Mouse (Mus musculus) urinary bladder, postnatal 14 days (tissue): Measurements from ENCODE around the gene Sult1a1.

Source experiments
- DNase-seq: peaks from one replicate; pipeline ENCODE4 v3.0.0; 2021; ENCODE audit warnings: low spot score

Gene Sult1a1

DNA sequence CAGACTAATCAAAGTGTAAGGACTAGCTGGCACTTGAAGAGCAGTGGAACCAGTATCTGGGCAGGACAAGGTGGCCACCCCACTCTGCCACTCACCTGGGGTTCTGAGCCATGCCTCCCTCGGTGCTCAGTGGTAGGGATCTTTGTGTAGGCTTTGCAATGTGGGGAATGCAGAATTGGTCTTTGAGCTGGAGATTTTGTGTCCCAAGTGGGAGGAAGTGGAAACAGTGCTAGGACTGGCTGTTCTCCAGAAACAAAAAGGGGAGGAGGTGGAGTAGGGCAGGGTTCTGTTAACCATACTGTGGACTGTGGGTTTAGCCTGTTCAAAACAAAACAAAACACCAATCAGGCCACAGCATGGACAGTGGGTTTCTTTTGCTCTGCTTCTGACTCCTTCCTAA lies at the start of gene Sult1a1:
Sult1a1 (minus strand) TSS at position 226 of the 400 bp plus-strand sequence.
- peak; percentile 57 for DNase-seq

- no peak for DNase-seq
These were observed 49.4 kb upstream of the Sult1a1 start for GRCm38 (mm10) chr7:126725667-126726066.

DNA sequence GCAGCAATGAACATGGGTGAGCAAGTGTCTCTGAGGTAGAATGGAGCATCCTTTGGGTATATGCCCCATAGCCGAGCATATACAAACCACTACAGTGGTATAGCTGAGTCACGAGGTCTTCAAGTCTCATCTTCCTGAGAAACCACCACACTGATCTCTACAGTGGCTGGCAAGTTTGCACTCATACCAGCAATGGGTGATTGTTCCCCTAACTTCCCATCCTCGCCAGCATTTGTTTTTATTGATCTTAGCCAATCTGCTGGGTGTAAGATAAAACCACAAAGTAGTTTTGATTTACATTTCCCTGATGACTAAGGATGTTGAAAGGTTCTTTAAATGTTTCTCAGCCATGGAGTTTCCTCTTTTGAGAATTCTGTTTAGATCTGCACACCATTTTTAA lies 48.8 kb upstream of the Sult1a1 start:
- no peak for DNase-seq

GRCm38 (mm10) chr7:126721635-126722034 lies 45.4 kb upstream of the Sult1a1 start:
- DNase-seq, result no peak

DNA sequence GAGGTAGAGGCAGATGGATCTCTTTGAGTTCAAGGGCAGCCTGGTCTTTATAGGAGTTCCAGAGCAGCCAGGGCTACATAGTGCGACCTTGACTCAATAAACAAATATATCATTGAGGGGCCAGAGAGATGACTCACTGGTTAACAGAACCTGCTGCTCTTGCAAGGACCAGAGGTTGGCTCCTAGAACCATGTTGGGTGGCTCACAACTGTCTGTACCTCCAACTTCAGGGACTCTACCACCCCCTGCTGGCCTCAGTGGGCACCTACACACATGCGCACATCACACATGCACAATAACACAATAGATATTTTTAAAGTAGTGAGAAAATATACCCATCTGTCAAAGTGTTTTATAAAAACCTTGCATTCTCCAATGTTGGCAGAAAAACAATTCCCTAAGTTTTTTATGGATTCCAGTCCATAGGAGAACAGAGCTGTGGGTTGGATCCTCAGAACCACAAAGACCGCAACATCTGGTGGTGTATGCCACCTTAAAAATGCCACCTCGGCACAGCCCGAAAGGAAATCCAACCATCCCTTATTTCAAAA lies 42.6 kb upstream of the Sult1a1 start:
- DNase-seq, result no peak

GRCm38 (mm10) chr7:126717566-126717965 lies 41.3 kb upstream of the Sult1a1 start:
- DNase-seq, result no peak

DNA sequence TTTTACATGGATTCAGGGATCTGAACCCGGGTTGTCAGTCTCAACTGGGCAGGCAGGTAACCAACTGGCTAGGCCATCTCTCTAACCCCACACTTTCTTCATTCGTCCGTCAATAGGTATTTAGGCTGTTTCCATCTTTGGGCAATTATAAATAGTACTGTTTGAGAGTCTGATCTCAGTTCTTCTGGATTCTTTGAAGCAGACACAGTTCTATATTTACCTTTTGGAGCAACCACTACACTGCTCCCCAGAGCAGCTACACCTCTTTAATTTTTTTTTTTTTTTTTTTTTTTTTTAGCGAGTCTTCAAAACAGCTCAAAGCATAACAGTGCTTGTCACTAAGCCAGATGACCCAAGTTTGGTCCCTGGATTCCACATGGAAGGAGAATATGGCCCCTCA lies 39.4 kb upstream of the Sult1a1 start:
- no peak for DNase-seq

- DNase-seq, result no peak
These were observed 35.7 kb upstream of the Sult1a1 start for GRCm38 (mm10) chr7:126711910-126712309.

GRCm38 (mm10) chr7:126710266-126710665 lies 34.0 kb upstream of the Sult1a1 start:
- DNase-seq, result no peak

GRCm38 (mm10) chr7:126708175-126708952 lies 32.1 kb upstream of the Sult1a1 start:
- no peak for DNase-seq

DNA sequence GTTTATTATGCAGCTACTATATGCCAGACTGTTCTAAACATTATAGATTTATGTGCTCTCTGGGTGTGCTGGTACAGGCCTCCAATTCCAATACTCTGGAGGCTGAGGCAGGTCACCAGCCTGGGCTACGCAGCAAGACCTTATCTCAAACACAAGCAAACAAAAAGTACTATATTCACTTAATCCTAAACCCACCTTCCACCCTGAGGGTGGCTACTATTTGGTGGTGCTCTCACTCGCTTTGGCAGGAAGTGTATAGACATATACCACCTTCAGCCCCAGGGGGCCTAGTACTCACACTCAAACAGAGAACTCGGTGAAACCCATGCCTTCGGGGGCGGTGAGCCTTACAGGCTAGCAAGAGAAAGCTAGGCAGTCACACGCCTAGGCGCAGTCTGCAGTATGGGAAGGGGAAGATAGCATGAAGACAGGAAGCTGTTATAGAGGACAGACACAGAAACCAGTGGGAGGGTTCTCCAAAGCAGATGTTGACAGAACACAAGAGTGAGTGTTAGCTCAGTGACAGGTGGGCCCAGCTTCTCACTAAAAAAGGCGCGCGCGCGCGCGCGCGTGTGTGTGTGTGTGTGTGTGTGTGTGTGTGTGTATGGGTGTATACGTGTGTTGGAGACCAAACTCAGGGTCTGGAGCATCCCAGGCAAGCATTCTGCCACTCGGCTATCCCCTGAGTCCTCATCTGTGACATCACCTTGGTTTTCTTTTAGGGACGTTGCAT lies 31.4 kb upstream of the Sult1a1 start, which contains the start of gene Coro1a:
Coro1a (minus strand) TSS at position 346 of the 733 bp plus-strand sequence.
- no peak for DNase-seq

GRCm38 (mm10) chr7:126704121-126704980 lies 28.1 kb upstream of the Sult1a1 start:
- DNase-seq, result peak; percentile 69

GRCm38 (mm10) chr7:126703757-126704077 lies 27.5 kb upstream of the Sult1a1 start:
- DNase-seq, result no peak

DNA sequence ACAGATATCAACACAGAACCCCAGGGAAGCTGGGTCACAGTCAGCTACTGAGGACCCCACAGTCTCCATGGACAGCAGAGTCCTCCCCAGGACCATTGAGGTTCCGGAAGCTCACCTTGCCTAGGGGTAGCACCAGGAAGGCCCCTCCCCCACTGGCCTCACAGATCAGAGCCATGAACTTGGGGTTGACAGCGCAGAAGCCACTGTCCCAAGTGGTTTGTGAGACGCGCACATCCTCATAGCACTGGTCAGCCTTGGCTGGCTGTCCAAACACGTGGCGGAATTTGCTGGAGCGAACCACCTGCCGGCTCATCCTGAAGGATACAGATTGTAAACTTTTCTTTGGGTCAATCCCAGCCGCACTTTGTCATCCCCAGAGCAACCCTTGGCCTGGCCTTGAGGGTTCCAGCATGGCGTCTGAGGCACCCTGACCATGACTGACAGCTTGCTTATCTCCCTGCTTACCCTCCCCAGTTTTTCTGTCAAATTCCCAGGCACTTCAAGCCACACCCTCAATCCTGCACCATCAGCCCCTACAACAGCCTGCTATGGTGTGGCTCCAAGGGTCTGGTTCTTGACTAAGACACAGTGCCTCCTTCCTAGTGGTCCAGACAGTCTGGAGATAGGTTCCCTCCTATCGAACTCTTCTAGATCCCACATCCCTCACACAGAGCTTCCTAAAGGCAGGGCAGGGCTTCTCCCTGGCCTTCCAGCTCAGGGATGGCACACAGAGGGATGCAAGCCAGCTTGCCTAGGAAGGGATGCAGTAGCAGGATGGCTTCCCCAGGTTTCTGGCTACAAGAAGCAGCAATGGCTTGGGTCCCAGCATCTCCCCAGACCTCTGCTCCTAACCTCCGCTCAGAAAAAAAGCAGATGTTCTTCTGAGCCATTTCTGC lies 26.9 kb upstream of the Sult1a1 start:
- DNase-seq, result no peak

GRCm38 (mm10) chr7:126702358-126702757 lies 26.1 kb upstream of the Sult1a1 start:
- DNase-seq, result no peak

DNA sequence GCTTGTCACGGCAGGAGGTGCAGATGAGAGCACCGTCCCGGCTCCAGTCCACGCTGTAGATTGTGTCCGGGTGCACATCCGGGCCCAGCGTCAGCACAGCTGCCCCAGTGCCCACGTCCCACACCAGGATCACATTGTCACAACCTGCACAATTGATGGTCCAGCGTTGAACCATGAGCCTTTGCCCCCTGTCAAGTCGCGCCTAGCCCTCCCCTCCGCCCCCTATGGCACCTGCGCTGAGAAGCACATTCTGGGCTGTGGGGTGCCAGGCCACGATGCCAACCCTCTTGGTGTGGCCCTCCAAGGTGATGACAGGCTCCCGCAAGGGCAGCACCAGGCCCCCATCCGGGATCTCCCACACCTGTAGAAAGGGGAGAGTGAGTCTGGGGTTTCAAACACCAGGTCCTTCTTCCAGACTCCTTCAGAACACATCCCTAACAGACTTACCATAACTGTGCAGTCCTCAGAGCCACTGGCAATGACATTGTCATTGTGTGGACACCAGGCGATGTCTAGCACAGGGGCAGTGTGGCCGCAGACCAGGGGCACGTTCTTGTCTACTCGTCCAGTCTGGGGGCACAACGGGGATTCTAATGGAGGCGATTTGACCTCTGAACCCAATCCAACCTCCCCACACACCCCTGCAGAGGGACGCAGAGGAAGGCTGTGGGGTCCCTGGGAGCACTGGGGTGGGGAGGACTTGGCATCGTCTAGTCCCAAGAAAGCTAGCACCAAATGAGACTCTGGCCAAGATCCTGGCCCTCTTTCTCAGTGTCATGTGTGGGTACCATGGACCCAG lies 25.5 kb upstream of the Sult1a1 start:
- no peak for DNase-seq

DNA sequence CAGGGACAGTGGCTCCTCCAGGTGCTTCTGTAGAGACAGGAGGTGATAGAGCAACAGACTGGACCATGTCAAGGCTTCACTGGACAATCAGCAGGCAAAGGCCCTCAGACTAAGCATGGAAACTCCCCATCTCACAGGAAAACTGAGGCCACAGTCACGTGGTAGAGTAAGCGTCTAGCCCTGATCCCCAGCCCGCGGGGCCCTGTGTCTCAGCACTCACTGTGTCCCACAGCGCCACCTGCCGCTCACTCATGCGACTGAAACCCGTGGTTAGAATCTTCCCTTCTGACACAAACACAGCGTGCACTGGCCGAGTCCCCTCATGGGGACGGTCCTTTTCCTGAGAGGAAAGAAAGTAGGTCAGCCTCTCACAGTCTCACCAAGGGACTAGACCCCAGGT lies 24.8 kb upstream of the Sult1a1 start:
- DNase-seq, result peak; percentile 88

DNA sequence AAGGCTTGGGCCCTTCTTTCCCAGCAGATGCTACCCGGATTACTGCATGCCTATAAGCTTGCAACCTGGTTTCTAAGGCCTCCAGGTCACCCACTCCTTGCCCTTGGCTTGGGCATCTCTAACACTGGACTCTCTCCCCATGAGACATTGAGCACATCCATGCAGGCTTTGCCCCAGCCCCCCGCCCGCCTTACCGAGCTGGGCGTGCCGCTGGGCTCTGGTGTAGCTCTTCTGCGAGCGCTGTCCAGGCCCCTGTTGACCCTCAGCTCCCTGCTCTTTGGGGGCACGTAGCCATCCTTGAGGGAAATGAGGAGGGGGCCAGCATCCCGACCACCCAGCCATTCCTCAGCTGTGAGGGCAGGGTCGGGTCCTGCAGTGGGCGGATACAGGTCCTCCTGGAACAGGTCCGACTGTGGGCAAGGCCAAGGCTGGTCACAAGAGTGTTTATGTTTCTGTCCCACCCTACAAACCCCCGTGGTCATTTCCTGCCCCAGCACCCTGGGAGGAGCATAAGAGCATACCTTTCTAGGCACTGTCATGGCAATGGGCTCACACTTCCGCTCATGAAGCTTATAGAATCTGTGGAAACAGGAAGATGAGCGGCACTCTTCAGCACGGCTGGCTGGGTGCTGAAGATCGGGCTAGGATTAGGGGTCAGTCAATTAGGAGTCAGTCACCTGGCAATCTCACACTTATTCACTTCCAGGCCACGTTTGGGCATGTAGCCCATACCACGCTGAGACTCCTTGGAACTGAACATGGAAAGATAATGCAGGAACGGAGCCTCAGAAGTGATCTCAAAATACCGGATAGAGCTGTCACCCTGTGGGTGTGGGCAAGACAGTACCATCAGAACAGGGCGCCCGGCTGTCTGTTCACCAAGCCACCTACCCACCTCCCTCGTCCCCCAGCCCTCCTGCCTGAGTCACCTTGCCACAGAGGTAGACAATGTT lies 24.1 kb upstream of the Sult1a1 start:
- DNase-seq, result no peak

GRCm38 (mm10) chr7:126697838-126698237 lies 21.6 kb upstream of the Sult1a1 start:
- no peak for DNase-seq
